Mouse (Mus musculus) embryo, embryonic 10.5 days (tissue): ENCODE measurements around the gene Sytl1.

Experiments
- DNase-seq: peaks from one replicate; pipeline ENCODE4 v3.0.0-alpha.2; 2015; ENCODE audit warnings: low spot score

The Sytl1 gene

GRCm38 (mm10) chr4:133262882-133263281 lies at the start of gene Sytl1:
Sytl1 (minus strand) TSS chr4:133263113.
- DNase-seq = no peak

GRCm38 (mm10) chr4:133309948-133310347 lies 47.0 kb upstream of the Sytl1 start:
- peak; percentile 90 for DNase-seq

- peak; percentile 72 for DNase-seq
Measured at GRCm38 (mm10) chr4:133307331-133307730, 44.4 kb upstream of the Sytl1 start.

- DNase-seq = no peak
Measured at GRCm38 (mm10) chr4:133305825-133306224, 42.9 kb upstream of the Sytl1 start.

GRCm38 (mm10) chr4:133304770-133305169 lies 41.9 kb upstream of the Sytl1 start:
- DNase-seq = no peak

- DNase-seq = no peak
Measured at GRCm38 (mm10) chr4:133302668-133303067, 39.8 kb upstream of the Sytl1 start.

- DNase-seq = peak; percentile 88
Measured at GRCm38 (mm10) chr4:133301802-133302201, 38.9 kb upstream of the Sytl1 start.

- no peak for DNase-seq
Measured at GRCm38 (mm10) chr4:133300421-133300820, 37.5 kb upstream of the Sytl1 start.

GRCm38 (mm10) chr4:133299701-133300100 lies 36.8 kb upstream of the Sytl1 start:
- no peak for DNase-seq

GRCm38 (mm10) chr4:133298516-133299365 lies 35.8 kb upstream of the Sytl1 start:
- peak; percentile 24 for DNase-seq

- DNase-seq = peak; percentile 91
Measured at GRCm38 (mm10) chr4:133297801-133298238, 34.9 kb upstream of the Sytl1 start.

GRCm38 (mm10) chr4:133297360-133297759 lies 34.4 kb upstream of the Sytl1 start:
- no peak for DNase-seq

- no peak for DNase-seq
Measured at GRCm38 (mm10) chr4:133294084-133294483, 31.2 kb upstream of the Sytl1 start.

GRCm38 (mm10) chr4:133292901-133293843 lies 30.3 kb upstream of the Sytl1 start:
- peak; percentile 58 for DNase-seq

GRCm38 (mm10) chr4:133292405-133292804 lies 29.5 kb upstream of the Sytl1 start:
- DNase-seq = peak; percentile 21

GRCm38 (mm10) chr4:133291255-133291654 lies 28.3 kb upstream of the Sytl1 start:
- no peak for DNase-seq

- DNase-seq = no peak
Measured at GRCm38 (mm10) chr4:133286476-133287077, 23.7 kb upstream of the Sytl1 start.

GRCm38 (mm10) chr4:133285950-133286349 lies 23.0 kb upstream of the Sytl1 start:
- DNase-seq = no peak

GRCm38 (mm10) chr4:133285299-133285698 lies 22.4 kb upstream of the Sytl1 start:
- no peak for DNase-seq

- DNase-seq = peak; percentile 59
Measured at GRCm38 (mm10) chr4:133282656-133283055, 19.7 kb upstream of the Sytl1 start.

GRCm38 (mm10) chr4:133281951-133282481 lies 19.1 kb upstream of the Sytl1 start:
- peak; percentile 85 for DNase-seq

GRCm38 (mm10) chr4:133281513-133281912 lies 18.6 kb upstream of the Sytl1 start:
- DNase-seq = no peak
